Mouse (Mus musculus) gastrocnemius, postnatal 36 days (tissue): ENCODE data around the gene Inpp5k. TPM values are rescaled to one million over a fixed set of nuclear protein-coding genes. Genes with fewer than 3 reads are reported as not detected.
"Not testable (repeated sequence)": the region's sequence is repeated elsewhere in the genome, so short reads cannot be mapped to it uniquely, and the experiment has no call there.

Source experiments
- DNase-seq, 2 experiments: peaks; one replicate each; pipeline ENCODE4 v3.0.0; 2022
- intact Hi-C: fragments of 180-260 bp; cut with DNase I; formaldehyde crosslinking; loops from one replicate; pipeline ENCODE4 v1.15.1; 2025
- total RNA-seq, 2 experiments: library from RNA; stranded (reverse); gene quantifications; 2 replicates each; pipeline ENCODE4 v1.2.3; 2021

The Inpp5k gene
- total RNA-seq, 2 experiments from 2014 or later: 20.4 to 24.0 TPM

DNA sequence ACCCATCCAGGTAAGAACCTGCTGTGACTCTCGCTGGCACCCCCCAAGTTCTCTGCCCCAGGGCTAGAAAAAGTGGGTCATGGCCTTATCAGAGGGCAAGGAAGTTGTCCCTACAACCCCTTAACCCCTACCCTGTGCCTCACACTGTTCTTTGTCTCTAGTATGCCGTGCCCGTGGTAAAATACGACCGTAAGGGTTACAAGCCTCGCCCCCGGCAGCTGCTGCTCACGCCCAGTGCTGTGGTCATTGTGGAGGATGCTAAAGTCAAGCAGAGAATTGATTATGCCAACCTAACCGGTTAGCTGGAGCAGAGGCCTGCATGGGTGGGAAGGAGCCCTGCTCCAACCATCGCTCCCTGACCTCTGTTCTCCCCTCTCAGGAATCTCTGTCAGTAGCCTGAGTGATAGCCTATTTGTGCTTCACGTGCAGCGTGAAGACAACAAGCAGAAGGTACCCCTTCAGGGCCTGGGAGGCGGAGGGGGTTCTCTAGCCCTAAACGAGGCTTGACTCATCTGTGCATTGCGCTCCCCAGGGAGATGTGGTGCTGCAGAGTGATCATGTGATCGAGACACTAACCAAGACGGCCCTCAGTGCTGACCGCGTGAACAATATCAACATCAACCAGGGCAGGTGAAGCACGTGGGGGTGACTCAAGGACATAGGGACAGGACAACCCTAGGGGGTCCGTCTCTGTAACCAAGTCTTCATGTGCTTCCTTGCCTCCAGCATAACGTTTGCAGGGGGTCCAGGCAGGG lies 40.8 kb downstream of the Inpp5k start:
- intact Hi-C loops: no loop called here
- no peak for DNase-seq

DNA sequence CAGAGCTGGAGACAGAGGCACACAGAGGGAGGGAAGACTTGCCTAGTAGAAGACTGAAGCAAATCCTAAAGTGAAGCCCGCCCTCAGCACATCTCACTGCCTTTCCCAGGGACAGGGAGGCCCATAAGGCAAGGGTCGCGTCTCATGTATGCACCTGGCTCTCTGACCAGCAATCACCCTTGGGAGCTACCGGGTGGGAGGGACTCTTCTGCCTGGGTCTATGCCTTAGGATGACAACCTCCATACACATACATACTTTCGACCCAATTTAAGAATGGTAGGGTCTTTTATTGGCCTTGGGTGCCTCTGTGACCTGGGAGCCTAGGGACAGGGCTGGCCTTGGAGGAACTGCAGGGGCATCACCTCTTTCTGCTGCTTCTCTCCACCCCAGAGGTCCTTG lies 42.6 kb downstream of the Inpp5k start:
- intact Hi-C loops: no loop called here
- no peak for DNase-seq

DNA sequence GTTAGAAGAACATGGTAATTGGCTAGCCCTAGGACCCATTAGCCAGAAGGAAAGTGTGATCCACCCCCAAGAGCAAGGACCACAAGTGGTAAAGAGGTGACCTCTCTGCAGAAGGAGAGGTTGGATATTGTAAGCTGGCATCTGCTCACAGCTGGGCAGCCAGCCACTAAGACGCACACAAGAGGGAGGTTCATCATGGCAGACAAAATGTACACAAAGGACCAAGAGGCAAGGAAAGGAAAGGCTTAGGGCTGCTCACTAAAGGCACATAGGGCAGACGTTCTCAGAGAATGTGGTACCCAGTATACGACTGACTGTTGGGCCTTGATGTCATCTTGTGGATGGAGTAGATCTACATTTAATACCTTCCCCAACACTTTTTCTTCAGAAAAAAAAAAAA lies 44.1 kb downstream of the Inpp5k start:
- no peak for DNase-seq
- intact Hi-C loops: no loop called here

DNA sequence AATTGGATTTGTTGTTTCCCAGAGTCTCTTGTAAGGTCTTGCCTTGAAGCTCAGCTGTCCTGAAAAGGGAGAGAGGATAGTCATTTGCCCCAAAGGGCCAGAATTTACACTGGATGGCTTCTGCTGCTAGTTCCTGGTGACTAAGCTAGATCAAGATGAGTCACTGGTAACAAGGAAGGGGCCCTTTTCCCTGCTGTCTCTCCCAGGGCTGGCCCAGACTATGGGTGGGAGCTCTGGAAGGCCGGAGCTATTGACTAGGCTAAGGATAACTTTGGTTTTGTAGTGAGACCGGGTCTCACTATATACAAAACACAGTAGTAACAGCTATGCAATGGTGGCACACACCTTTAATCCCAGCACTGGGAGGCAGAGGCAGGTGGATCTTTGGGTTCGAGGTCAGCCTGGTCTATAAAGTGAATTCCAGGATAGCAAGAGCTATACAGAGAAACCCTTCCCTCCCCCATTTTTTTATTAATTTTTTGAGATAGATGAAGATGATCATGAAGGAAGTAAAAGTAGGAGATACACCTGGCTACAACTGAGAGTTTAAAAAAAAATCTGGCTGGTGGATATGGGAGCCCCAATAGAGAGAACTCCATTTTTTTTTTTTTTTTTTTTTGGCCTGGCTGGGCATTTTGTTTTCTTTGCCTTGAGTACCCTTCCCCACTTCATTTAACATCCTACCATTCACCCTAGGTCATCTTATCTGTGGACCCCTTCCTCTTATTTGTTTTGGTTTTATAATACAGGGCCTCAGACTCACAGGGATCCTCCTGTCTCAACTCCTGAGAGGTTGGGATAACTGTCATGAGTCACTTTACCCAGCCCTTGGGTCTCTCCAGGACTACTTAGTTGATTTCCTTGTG lies 47.3 kb downstream of the Inpp5k start:
- no peak for DNase-seq
- intact Hi-C loops: no loop called here

DNA sequence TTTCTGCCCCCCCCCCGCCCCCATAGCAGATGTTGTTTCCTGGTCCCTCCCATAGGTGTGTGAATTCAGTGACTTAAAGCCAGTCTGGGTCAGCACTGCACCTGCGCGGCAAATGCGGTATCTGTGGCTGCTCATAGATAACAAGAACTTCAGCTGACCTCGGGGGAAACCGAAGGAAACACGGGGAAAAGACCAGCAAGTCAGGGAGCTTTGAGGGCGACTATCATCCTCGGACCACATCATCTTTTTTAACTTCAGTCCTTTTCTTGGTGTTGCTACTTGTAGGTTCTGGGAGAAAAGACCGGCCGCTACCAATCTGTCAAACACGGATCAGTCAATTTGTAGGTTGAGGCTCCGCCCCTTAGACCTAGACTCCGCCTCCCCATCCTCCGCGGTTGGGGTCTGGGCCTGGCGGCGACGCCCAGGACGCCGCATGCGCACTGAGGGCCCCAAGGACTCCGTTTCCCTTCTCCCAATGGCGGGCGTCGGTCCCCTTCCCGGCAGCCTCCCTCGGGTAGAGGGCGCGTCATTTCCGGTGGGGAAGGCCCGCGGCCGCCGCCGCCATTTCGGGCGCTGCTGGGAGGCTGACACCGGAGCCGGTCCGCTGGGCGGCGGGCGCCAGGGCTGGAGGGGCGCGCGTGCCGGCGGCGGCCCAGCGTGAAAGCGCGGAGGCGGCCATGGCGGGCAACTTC lies 48.1 kb downstream of the Inpp5k start, which contains the start of gene Crk:
Gene Crk (plus strand): TSS at position 513 of the 692 bp plus-strand sequence.
- intact Hi-C loops: no loop called here
- DNase-seq: peak; percentile 96 to 99

DNA sequence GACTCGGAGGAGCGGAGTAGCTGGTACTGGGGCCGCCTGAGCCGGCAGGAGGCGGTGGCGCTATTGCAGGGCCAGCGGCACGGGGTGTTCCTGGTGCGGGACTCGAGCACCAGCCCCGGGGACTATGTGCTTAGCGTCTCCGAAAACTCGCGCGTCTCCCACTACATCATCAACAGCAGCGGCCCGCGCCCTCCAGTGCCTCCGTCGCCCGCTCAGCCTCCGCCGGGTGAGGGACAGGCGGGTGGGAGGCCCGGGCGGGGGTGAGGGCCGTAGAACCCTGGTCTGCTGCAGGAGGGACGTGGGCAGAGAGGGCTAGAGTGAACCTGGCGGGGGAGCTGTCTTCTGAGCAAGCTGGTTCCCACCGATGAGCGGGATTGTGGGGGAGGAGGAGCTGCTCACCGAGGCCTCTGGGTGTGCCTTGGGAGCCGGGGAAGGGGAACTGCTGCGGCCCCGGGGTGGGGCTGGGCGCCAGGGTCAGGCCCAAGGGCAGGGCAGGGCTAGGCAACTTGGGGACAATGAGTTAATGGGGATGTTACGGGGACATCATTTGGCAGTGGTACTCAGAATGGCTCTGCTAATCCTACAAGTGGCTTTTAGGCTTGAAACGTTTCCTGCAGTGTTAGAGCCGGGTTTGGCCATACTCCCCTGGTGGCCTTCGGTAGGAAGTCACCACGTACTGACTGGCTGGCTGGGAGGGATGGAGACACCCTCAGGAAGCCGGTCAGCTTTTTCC lies 48.8 kb downstream of the Inpp5k start:
- DNase-seq: peak; percentile 45 to 66
- intact Hi-C loops: no loop called here

DNA sequence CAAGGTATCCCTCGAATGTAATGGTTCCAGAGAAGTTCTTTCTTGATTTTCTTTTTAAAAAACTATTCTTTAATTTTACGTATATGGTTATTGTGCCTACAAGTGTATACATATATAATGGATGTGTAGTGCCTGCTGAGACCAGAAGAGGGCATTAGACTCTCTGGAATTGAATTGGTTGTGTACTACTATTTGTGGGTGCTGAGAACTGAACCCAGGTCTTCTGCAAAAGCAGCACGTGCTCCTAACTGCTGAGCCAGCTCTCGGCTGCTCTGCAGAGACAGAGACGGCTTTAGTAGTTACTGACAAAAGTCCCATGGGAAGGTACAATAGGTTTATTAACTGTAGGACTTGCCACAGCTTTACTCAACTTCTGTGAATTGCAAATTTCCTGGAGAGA lies 53.7 kb downstream of the Inpp5k start:
- no peak for DNase-seq
- intact Hi-C loops: no loop called here

DNA sequence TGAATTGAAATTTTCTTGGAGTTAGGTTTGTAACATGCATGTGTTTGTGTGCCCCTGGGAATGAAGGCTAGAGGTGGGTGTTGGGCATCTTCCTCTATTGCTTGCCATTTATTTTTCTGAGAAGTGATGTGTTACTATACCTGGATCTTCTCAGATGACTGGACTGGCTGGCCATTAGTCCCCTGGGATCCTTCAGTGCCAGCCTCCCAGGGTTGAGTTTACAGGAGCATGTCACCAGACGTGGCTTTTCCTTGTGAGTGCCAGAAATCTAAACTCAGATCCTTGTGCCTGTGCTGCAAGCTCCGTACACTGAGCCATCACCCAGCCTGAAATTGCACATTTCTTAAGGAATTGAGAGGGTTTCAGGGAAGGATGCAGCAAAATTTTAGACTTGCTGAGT lies 54.2 kb downstream of the Inpp5k start:
- intact Hi-C loops: no loop called here
- DNase-seq: peak in 1 of 2 experiments; percentile 35

DNA sequence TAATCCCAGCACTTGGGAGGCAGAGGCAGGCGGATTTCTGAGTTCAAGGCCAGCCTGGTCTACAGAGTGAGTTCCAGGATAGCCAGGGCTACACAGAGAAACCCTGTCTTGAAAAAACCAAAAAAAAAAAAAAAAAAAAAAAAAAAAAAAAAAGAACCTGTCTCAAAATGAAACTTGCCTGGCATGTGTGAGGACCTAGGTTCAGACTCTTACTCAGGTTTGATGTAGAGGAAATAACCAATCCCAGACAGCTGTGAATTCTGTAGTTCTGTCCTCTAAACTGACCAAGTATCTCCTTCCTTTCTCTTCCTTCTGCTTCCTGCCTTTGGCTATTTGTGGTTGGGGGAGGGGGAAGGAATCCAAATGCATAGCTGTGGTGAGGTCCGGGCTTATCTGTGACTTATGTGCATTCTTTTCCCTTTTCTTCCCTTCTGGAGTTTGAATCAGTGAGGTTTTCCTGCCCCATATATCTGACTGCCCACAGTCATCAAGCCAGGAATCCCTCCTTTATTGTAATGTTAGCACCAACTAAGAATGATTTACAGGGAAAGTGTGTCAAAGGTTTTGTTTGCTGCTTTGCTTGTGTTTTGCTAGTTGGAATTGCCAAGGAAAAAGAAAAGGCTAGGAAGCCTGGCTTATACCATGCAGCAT lies 56.7 kb downstream of the Inpp5k start:
- DNase-seq: no peak
- intact Hi-C loops: no loop called here

DNA sequence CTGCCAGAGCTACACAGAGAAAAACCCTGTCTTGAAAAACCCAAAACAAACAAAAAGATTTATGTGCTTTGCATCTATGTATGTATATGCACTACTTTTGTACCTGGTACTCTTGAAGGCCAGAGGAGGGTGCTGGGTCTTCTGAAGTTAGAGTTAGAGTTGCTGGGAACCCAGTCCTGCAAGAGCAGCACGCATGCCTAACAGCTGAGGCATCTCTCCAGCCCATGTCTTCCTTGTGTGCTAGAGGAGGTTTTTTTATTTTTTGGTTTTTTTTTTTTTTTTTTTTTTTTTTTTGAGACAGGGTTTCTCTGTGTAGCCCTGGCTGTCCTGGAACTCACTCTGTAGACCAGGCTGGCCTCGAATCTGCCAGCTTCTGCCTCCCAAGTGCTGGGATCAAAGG lies 57.3 kb downstream of the Inpp5k start:
- intact Hi-C loops: no loop called here
- no peak for DNase-seq

DNA sequence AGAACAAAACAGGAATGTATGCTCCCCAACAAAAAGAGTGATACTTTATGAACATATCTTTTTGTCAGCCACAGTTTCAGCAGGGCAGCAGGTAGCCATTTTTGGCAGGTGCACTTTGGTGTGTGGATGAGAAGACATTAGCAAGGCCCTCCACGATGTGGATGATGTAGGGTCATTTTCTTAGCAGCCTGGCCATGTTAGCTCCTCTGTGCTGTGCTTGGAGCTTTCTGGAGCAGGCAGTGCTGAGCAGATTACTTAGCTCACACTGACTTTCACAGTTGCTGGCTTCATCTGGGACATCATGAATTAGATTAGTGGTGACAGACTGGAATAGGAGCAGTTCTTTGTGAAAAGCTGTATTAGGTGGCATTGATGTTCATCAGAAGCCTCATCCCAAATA lies 59.2 kb downstream of the Inpp5k start:
- no peak for DNase-seq
- intact Hi-C loops: no loop called here

DNA sequence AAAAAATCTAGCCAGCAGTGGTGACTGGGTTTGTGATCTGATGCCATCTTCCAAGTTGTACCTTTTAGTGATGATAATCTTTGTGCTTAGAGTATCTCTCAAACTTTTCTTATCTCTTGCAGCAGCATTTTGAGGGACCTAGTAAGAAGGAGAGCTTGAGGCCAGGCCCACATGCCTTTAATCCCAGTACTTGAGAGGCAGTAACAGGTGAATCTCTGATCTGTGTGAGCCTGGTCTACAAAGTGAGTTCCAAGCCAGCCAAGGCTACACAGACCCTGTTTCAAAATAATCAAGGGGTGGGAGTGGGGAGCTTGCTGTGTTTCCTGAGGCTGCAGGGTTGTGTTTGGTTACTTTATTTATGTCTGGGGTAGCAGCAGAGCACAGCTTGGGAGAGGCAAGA lies 60.3 kb downstream of the Inpp5k start:
- DNase-seq: no peak
- intact Hi-C loops: no loop called here

DNA sequence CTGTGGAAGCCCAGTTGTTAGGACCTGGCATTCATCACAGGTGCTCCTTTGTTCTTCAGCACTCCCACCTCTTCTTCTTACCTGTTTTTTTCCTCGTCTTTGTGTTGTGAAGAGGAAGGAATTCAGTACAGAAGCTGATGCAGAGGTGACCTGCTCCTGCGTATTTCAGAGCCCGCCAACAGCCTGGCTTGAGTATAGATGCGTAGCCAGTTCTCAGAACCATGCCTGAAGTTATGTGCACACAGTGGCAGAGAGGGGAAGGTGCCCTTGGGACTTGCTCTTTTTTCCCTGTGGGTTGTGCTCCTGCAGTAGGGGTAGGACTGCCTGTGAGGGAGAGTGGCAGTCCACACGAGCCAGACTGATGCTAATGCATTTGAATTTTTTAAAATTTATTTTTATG lies 62.8 kb downstream of the Inpp5k start:
- intact Hi-C loops: no loop called here

DNA sequence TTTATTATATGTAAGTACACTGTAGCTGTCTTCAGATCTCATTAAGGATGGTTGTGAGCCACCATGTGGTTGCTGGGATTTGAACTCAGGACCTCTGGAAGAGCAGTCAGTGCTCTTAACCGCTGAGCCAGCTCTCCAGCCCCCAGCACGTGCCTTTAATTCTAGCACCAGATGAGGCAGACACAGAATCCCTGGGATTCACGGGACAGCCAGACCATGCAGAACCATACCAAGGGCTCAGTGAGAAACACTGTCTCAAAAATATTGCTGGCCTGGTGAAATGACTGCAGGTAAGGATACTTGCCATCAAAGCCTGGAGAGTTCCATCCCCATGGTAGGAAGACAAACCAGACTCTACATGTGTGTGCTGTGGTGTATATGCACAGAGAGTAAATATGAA lies 66.7 kb downstream of the Inpp5k start:
- intact Hi-C loops, DNase-seq: not testable (repeated sequence)

More for the DNA sequence above, 62.8 kb downstream of the Inpp5k start:
- DNase-seq: no peak

Other genes starting within 250 kb of the Inpp5k start
- 10 to 100 TPM; 83.2 to 88.9 TPM for gene Serpinf1, start 208.3 kb upstream of the Inpp5k start, total RNA-seq
- gene Serpinf2, start 191.4 kb upstream of the Inpp5k start, total RNA-seq: not detected
- 1 to 10 TPM; 4.1 to 5.4 TPM for gene Wdr81, start 176.3 kb upstream of the Inpp5k start, total RNA-seq
- gene Tlcd2, start 169.3 kb upstream of the Inpp5k start, total RNA-seq: 1 to 10 TPM; 3.4 to 3.6 TPM
- 10 to 100 TPM; 56.1 to 64.1 TPM for gene Prpf8, start 144.2 kb upstream of the Inpp5k start, total RNA-seq
- gene Rilp, start 120.9 kb upstream of the Inpp5k start, total RNA-seq: 10 to 100 TPM; 39.1 to 40.1 TPM
- gene Scarf1, start 117.4 kb upstream of the Inpp5k start, total RNA-seq: 1 to 10 TPM; 2.8 to 3.1 TPM
- gene Slc43a2, start 99.3 kb upstream of the Inpp5k start, total RNA-seq: 10 to 100 TPM; 17.6 to 26.9 TPM
- 100 to 1,000 TPM; 186 to 223 TPM for gene Pitpna, start 42.9 kb upstream of the Inpp5k start, total RNA-seq
- gene Myo1c, start 19.5 kb downstream of the Inpp5k start, total RNA-seq: 10 to 100 TPM; 37.4 to 41.5 TPM
- gene Crk, start 48.3 kb downstream of the Inpp5k start, total RNA-seq: 10 to 100 TPM; 38.5 to 44.0 TPM
- 100 to 1,000 TPM; 524 to 527 TPM for gene Ywhae, start 101.9 kb downstream of the Inpp5k start, total RNA-seq
- 1 to 10 TPM in 1 of 2 experiments, under 1 TPM in 1; 0.84 to 1.1 TPM for gene Doc2b, start 165.1 kb downstream of the Inpp5k start, total RNA-seq